Mouse (Mus musculus) MEL (cell line): ENCODE measurements around the gene Smurf1.

ENCODE experiments used
- CHD2 ChIP-seq: IDR thresholded peaks from 2 replicates; pipeline ENCODE4 v1.6.1; 2011; ENCODE audit warnings: low read length, improper control_type of control experiment
- KAT2A ChIP-seq: conservative IDR thresholded peaks from 2 replicates; pipeline ENCODE4 v1.6.1; 2012; ENCODE audit warnings: low read depth, low read length, improper control_type of control experiment, inconsistent platforms
- MEF2A ChIP-seq: IDR thresholded peaks from 2 replicates; pipeline ENCODE4 v1.6.1; 2014; ENCODE audit warnings: low read depth, mild to moderate bottlenecking, inconsistent platforms, low read length, improper control_type of control experiment; ENCODE audit not compliant: poor library complexity, insufficient replicate concordance, severe bottlenecking; ENCODE audit errors: extremely low read depth
- MXI1 ChIP-seq: IDR thresholded peaks from 2 replicates; pipeline ENCODE4 v1.6.1; 2011; ENCODE audit warnings: mild to moderate bottlenecking, low read depth, low read length, improper control_type of control experiment
- NRF1 ChIP-seq: IDR thresholded peaks from 2 replicates; pipeline ENCODE4 v1.6.1; 2014; ENCODE audit warnings: low read depth, mild to moderate bottlenecking, inconsistent platforms, low read length, improper control_type of control experiment, moderate library complexity; ENCODE audit not compliant: poor library complexity, insufficient read depth, severe bottlenecking

DNA sequence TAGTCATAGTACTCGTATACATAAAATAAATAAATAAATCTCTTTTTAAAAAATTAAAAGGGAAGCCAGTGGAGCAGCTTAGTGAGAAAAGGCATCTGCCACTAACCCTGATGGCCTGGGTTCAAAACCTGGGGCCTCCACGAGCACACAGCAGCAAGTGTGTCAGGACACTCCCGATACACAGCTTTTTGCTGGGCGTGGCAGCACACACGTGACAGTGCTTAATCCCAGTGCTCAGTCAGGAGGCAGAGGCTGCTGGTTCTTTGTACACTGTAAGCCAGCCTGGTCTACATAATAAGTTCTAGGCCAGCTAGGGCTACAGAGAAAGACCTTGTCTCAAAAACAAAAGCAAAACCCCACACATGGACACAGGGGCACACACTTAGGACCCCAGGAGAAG, 52.3 kb downstream of the Smurf1 start:
- TF ChIP-seq KAT2A (no peak), CHD2 (no peak), NRF1 (no peak), MEF2A (no peak), MXI1 (no peak)
